Mouse (Mus musculus) limb, embryonic 10.5 days (tissue): Measurements from ENCODE around the gene Copb1. TPM values are rescaled to one million over a fixed set of nuclear protein-coding genes. Genes with fewer than 3 reads are reported as not detected.

Source experiments
- DNase-seq: peaks from one replicate; pipeline ENCODE4 v3.0.0-alpha.2; 2017; ENCODE audit warnings: low spot score
- H3K27ac ChIP-seq: fragments of 300-500 bp; sonication (generic); 2 replicates; pipeline ENCODE4 v1.5.1; 2016; ENCODE audit warnings: mild to moderate bottlenecking
- H3K27me3 ChIP-seq: fragments of 300-500 bp; sonication (generic); 2 replicates; pipeline ENCODE4 v1.6.1; 2016; ENCODE audit warnings: low read depth, mild to moderate bottlenecking; ENCODE audit not compliant: poor library complexity, severe bottlenecking
- H3K36me3 ChIP-seq: fragments of 300-500 bp; sonication (generic); 2 replicates; pipeline ENCODE4 v1.6.1; 2016; ENCODE audit warnings: mild to moderate bottlenecking, moderate library complexity
- H3K4me1 ChIP-seq: fragments of 300-500 bp; sonication (generic); 2 replicates; pipeline ENCODE4 v1.6.1; 2016
- H3K4me3 ChIP-seq: fragments of 300-500 bp; sonication (generic); 2 replicates; pipeline ENCODE4 v1.5.1; 2016; ENCODE audit warnings: mild to moderate bottlenecking, moderate library complexity
- H3K9me3 ChIP-seq: fragments of 300-500 bp; sonication (generic); replicated peaks from 2 replicates; pipeline ENCODE4 v1.6.1; 2016; ENCODE audit warnings: mild to moderate bottlenecking
- WGBS: fragments of 180-500 bp; shearing (Covaris S2); methylation state at CpG from one replicate; pipeline ENCODE4 v1.1.7; 2016; 5-methylcytosine and 5-hydroxymethylcytosine counted together
- polyA plus RNA-seq: library from polyadenylated mRNA; unstranded; fragments of >200 nt; fragmentation: Nextera tagmentation; extraction: Ambion mirVana; gene quantifications from 2 replicates; pipeline ENCODE4 v1.2.1, GENCODE M21; 2016

Copb1 gene
- polyA plus RNA-seq, 1 experiment from 2014 or later = 112 TPM

GRCm38 (mm10) chr7:114182708-114183107, 71.8 kb downstream of the Copb1 start:
- Histone ChIP-seq H3K4me3 (no peak overlapping the region), H3K9me3 (no peaks in the 10 kb centered on the region), H3K27ac (no peak overlapping the region), H3K27me3 (no peaks in the 10 kb centered on the region), H3K36me3 (no peaks in the 10 kb centered on the region), H3K4me1 (no peaks in the 10 kb centered on the region; the same call in 1 of the 2 replicates)
- 89% methylated on average over 3 of the region's 3 CpGs for WGBS
- DNase-seq = no peak

GRCm38 (mm10) chr7:114181391-114181790, 73.1 kb downstream of the Copb1 start:
- Histone ChIP-seq H3K36me3 (no peaks in the 10 kb centered on the region), H3K27me3 (no peaks in the 10 kb centered on the region), H3K4me1 (no peaks in the 10 kb centered on the region; the same call in 1 of the 2 replicates), H3K9me3 (no peaks in the 10 kb centered on the region), H3K4me3 (no peak overlapping the region), H3K27ac (no peak overlapping the region)
- no peak for DNase-seq
- WGBS = 48% methylated on average over 5 of the region's 5 CpGs

GRCm38 (mm10) chr7:114176588-114176987, 77.9 kb downstream of the Copb1 start:
- no peak for DNase-seq
- no peak overlapping the region for H3K27ac ChIP-seq
- H3K4me1 ChIP-seq = peaks cover 3% of the 10 kb centered on the region
- no peaks in the 10 kb centered on the region for H3K9me3 ChIP-seq
- H3K4me3 ChIP-seq = no peak overlapping the region
- 82% methylated on average over 2 of the region's 2 CpGs for WGBS
- H3K27me3 ChIP-seq = no peaks in the 10 kb centered on the region
- no peaks in the 10 kb centered on the region for H3K36me3 ChIP-seq

DNA sequence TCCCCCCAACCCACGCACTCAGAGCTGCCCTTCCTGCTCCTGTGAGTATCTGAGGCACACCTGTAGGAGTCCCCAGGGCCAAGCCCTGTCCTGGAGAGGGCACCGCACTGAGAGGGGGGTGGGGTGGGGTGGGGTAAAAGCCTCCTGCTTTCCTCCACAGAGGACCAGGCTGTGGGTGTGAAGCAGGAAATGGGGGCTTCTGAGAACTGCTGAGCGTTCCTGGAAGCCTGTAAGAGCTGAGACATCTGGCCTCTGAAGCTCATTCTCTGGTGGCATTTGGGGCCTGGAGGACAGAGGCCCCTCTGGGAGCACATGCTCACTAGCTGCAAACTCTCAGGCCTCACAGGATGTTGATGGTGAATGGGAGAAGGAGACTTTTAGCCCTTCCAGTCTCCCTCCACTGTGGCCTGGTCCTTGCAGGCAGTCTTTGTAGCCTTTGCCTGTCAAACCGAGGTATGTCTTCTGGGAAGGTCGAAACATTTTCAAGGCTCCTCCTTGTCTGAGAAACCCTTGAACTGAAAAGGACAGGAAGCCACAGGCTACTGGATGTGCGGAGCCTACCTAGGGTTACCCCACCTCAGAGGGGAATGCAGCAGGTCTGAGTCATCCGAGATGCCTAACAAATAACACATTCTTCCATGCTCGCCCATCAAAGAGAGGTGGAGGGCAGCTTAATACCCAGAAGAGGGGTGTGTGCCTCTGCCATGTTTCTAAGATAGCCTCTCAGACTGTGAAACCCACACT, 83.0 kb downstream of the Copb1 start:
- no peak overlapping the region for H3K4me3 ChIP-seq
- peak overlapping the region; percentile 67; the same call in 1 of the 2 replicates for H3K27ac ChIP-seq
- H3K9me3 ChIP-seq = no peaks in the 10 kb centered on the region
- H3K27me3 ChIP-seq = no peaks in the 10 kb centered on the region
- no peaks in the 10 kb centered on the region for H3K36me3 ChIP-seq
- H3K4me1 ChIP-seq = peaks cover 12% of the 10 kb centered on the region
- DNase-seq = no peak
- WGBS = 44% methylated on average over 8 of the region's 8 CpGs

DNA sequence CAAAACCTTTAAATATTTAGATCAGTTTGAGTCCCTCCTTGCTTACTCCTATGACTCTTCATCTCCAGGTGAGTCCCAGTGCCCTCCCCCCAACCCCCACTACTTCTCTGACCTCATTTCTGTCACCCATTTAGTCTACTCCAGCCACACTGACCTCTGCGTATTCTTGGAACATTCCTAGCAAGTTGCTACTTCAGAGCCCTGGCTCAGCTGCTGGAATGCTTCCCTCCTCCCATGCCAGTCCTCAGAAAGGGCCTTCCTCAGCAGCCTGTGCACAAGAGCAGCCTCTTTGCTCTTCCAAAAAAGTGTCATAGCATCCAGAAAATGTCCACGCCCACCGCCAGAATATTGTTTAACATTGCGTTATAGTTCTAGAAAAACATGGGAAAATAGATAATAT, 84.5 kb downstream of the Copb1 start:
- Histone ChIP-seq H3K36me3 (no peaks in the 10 kb centered on the region), H3K4me3 (no peak overlapping the region), H3K27ac (no peak overlapping the region), H3K9me3 (no peaks in the 10 kb centered on the region), H3K4me1 (peaks cover 12% of the 10 kb centered on the region), H3K27me3 (no peaks in the 10 kb centered on the region)
- 87% methylated on average over 4 of the region's 4 CpGs for WGBS
- DNase-seq = no peak

DNA sequence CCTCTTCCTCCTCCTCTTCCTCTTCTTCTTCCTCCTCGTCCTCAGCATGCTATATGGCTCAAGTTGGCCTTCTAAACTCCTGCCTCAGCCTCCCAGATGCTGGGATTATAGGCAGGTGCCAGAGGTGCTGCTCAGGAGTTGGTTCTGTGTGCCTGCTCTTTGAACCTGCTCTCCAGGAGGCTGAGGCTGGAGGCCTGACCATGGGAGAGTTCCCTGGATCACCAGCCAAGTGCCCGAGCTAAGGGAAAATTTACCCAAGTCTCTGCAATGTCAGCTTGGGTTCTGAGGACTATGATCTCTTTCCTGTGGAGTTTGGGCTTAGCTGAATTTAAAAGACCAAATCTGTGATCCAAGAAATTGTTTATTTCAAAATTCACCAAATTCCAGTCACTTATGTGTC, 85.1 kb downstream of the Copb1 start:
- 72% methylated on average over 2 of the region's 2 CpGs for WGBS

More for the DNA sequence above, 85.1 kb downstream of the Copb1 start:
- Histone ChIP-seq H3K36me3 (no peaks in the 10 kb centered on the region), H3K27ac (no peak overlapping the region), H3K27me3 (no peaks in the 10 kb centered on the region), H3K4me3 (no peak overlapping the region), H3K4me1 (peaks cover 12% of the 10 kb centered on the region), H3K9me3 (no peaks in the 10 kb centered on the region)
- DNase-seq = no peak

Other genes starting within 250 kb of the Copb1 start
- 22.3 and 26.2 TPM in 2 replicates for gene Rras2, start 136.9 kb downstream of the Copb1 start, polyA plus RNA-seq
- 502 and 525 TPM in 2 replicates for gene Psma1, start 21.4 kb upstream of the Copb1 start, polyA plus RNA-seq
- gene Pde3b, start 160.6 kb upstream of the Copb1 start, polyA plus RNA-seq = 7.5 and 7.8 TPM in 2 replicates